Mouse (Mus musculus): Measurements from ENCODE around the gene Dctn1.
A peak's percentile ranks its signal among the peaks of the same experiment; 100 is the strongest.

The Dctn1 gene

GRCm38 (mm10) chr6:83136291-83136880 lies 29.3 kb upstream of the Dctn1 start:
- peak; percentile 88 for DNase-seq (ENCODE audit: low read depth)

GRCm38 (mm10) chr6:83136881-83137575 lies 28.7 kb upstream of the Dctn1 start:
- DNase-seq (ENCODE audit: low read depth): peak; percentile 67

GRCm38 (mm10) chr6:83137576-83137950 lies 28.2 kb upstream of the Dctn1 start:
- peak; percentile 83 for DNase-seq (ENCODE audit: low read depth)

- DNase-seq (ENCODE audit: low read depth): peak; percentile 70
These were observed 27.7 kb upstream of the Dctn1 start for GRCm38 (mm10) chr6:83138056-83138455.

GRCm38 (mm10) chr6:83140044-83140443 lies 25.7 kb upstream of the Dctn1 start:
- DNase-seq (ENCODE audit: low read depth): no peak

GRCm38 (mm10) chr6:83141636-83142035 lies 24.1 kb upstream of the Dctn1 start:
- DNase-seq (ENCODE audit: low read depth): no peak

GRCm38 (mm10) chr6:83142211-83142731 lies 23.4 kb upstream of the Dctn1 start:
- no peak for DNase-seq (ENCODE audit: low read depth)

GRCm38 (mm10) chr6:83142886-83143285 lies 22.8 kb upstream of the Dctn1 start:
- DNase-seq (ENCODE audit: low read depth): no peak

- peak; percentile 75 for DNase-seq (ENCODE audit: low read depth)
These were observed 20.5 kb upstream of the Dctn1 start for GRCm38 (mm10) chr6:83145209-83145608.

GRCm38 (mm10) chr6:83145805-83146204 lies 19.9 kb upstream of the Dctn1 start:
- DNase-seq (ENCODE audit: low read depth): no peak

GRCm38 (mm10) chr6:83147280-83147679 lies 18.4 kb upstream of the Dctn1 start:
- no peak for DNase-seq (ENCODE audit: low read depth)

GRCm38 (mm10) chr6:83151721-83152120 lies 14.0 kb upstream of the Dctn1 start:
- DNase-seq (ENCODE audit: low read depth): no peak

GRCm38 (mm10) chr6:83153038-83153437 lies 12.7 kb upstream of the Dctn1 start:
- no peak for DNase-seq (ENCODE audit: low read depth)

GRCm38 (mm10) chr6:83153485-83153884 lies 12.2 kb upstream of the Dctn1 start:
- no peak for DNase-seq (ENCODE audit: low read depth)

- no peak for DNase-seq (ENCODE audit: low read depth)
These were observed 10.0 kb upstream of the Dctn1 start for GRCm38 (mm10) chr6:83155552-83156238.

- DNase-seq (ENCODE audit: low read depth): peak; percentile 59
These were observed 9.4 kb upstream of the Dctn1 start, which contains the start of the genes Wdr54 and 1700003E16Rik for GRCm38 (mm10) chr6:83156259-83156684. Gene Wdr54 (minus strand): TSS chr6:83156397. Gene 1700003E16Rik (plus strand): TSS chr6:83156404.

GRCm38 (mm10) chr6:83159456-83159855 lies 6.3 kb upstream of the Dctn1 start:
- peak; percentile 84 for DNase-seq (ENCODE audit: low read depth)

- DNase-seq (ENCODE audit: low read depth): no peak
These were observed 4.3 kb upstream of the Dctn1 start for GRCm38 (mm10) chr6:83161442-83161841.

- DNase-seq (ENCODE audit: low read depth): no peak
These were observed 3.6 kb upstream of the Dctn1 start for GRCm38 (mm10) chr6:83161921-83162641.

- peak; percentile 76 for DNase-seq (ENCODE audit: low read depth)
These were observed 3.0 kb upstream of the Dctn1 start for GRCm38 (mm10) chr6:83162701-83163100.

GRCm38 (mm10) chr6:83165026-83165606 lies 604 bp upstream of the Dctn1 start:
- DNase-seq (ENCODE audit: low read depth): no peak

GRCm38 (mm10) chr6:83166243-83166630 lies 517 bp downstream of the Dctn1 start:
- DNase-seq (ENCODE audit: low read depth): peak; percentile 63

Data from 416B (cell line).